Mouse (Mus musculus) C2C12 (cell line): ENCODE data around the gene Best2.

Experiments used
- CTCF ChIP-seq: IDR thresholded peaks from one replicate; pipeline ENCODE4 v1.5.1; 2011; ENCODE audit not compliant: control insufficient read depth, insufficient read depth, insufficient read length
- USF1 ChIP-seq: IDR thresholded peaks from one replicate; pipeline ENCODE4 v1.6.1; 2011; ENCODE audit warnings: low read depth, mild to moderate bottlenecking, control low read depth, moderate library complexity

- TF ChIP-seq CTCF = no peak
- no peak for TF ChIP-seq USF1
These were observed 34.5 kb downstream of the Best2 start for GRCm38 (mm10) chr8:84979599-84980421.
